Mouse (Mus musculus) hindlimb bud, embryonic 11.5 days (tissue): ENCODE results near the gene 7530416G11Rik.

Experiments
- DNase-seq: peaks from one replicate; pipeline ENCODE4 v3.0.0-alpha.2; 2012; ENCODE audit warnings: low read depth, low spot score; ENCODE audit errors: extremely low spot score

Gene 7530416G11Rik

GRCm38 (mm10) chr15:85503127-85503526 lies at the start of gene 7530416G11Rik:
7530416G11Rik (minus strand) TSS chr15:85503227.
- no peak for DNase-seq

DNA sequence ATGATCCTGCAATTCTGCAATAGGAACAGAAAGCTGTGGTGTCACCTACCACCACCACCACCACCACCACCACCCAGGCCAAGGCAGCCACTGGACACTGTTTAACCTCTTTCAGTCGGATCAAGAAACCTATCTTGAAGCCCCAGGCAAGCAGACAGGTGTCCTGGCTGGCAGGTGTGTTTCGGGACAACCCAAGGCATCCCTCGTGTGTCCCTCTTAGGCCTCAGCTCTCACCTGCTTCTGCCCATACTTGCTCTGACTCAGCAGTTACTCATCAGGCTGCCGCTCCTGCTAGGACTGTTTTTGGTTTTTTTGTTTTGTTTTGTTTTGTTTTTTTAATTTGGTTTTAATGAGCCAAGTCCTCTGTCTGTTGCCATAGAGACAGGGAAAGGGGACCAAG lies 43.5 kb upstream of the 7530416G11Rik start:
- DNase-seq: no peak

- DNase-seq: no peak
Observed at GRCm38 (mm10) chr15:85545369-85545768, 42.3 kb upstream of the 7530416G11Rik start.

- DNase-seq: no peak
Observed at GRCm38 (mm10) chr15:85538170-85538569, 35.1 kb upstream of the 7530416G11Rik start.

DNA sequence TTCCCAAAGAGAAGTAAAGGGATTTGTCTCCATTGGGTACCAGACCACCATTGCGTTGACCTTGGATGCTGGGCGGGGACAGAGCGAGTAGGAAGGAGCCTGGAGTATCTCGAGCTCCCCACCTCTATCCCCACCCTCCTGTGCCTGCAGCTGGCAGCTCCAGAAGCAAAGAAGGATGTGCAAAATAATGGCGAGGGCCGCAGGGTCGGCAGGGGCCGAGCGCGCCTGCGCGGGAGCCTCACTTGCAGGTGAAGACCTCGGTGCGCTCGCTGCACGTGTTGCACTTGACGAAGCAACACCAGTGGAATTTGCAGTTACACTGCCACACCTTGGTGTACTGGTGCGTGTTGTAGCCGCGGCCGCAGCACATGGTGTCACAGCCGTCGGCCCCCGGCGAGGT lies 34.1 kb upstream of the 7530416G11Rik start:
- no peak for DNase-seq

GRCm38 (mm10) chr15:85534646-85535045 lies 31.6 kb upstream of the 7530416G11Rik start:
- DNase-seq: no peak

DNA sequence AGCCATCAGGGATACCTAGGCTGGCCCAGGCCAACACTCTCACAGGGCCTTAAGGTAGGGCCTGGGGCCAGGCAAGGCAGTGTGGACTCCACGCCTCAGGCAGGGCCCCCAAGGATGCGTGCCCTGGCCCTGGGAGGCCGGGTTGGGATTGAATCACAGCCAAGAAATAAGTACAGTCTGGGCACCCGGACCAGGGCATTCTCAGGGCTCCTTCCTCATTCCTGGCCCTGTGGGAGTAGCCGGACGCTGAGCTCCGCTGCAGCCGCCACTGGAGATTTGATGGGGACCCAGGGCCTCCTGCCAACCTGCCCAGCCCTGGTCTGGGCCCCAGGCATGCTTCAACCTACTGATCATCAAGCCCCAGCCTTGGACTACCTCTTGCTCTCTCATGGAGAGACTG lies 31.2 kb upstream of the 7530416G11Rik start:
- DNase-seq: no peak

GRCm38 (mm10) chr15:85532063-85532462 lies 29.0 kb upstream of the 7530416G11Rik start:
- DNase-seq: no peak

GRCm38 (mm10) chr15:85529911-85530310 lies 26.9 kb upstream of the 7530416G11Rik start:
- no peak for DNase-seq

DNA sequence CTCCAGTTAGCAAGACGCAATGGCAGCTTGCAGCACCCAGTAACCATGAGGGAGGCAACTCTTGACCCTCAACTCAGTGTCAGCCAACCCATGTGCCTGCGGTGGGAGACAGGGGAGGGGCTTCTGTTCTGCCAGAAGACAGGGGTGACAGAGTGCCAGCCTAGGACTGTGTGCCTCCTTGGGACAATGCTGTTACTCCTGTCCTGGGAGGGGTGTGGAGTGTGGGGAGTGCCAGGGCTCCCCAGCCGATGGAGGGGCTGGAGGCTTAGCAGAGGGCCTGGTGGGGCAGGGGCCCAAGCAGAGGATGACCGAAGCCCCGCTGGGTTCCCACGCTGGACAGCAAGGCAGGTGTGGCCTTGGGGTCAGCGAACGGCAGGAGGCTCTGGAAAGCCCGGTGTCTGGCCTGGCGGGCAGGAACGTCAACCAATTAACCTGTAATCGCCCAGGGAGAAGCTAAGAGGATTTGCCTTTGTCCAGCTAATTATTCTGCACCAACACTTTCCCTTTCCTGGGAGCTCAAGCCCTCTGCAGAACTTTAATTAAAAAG lies 21.4 kb upstream of the 7530416G11Rik start:
- DNase-seq: no peak

GRCm38 (mm10) chr15:85523173-85523991 lies 20.4 kb upstream of the 7530416G11Rik start:
- no peak for DNase-seq

DNA sequence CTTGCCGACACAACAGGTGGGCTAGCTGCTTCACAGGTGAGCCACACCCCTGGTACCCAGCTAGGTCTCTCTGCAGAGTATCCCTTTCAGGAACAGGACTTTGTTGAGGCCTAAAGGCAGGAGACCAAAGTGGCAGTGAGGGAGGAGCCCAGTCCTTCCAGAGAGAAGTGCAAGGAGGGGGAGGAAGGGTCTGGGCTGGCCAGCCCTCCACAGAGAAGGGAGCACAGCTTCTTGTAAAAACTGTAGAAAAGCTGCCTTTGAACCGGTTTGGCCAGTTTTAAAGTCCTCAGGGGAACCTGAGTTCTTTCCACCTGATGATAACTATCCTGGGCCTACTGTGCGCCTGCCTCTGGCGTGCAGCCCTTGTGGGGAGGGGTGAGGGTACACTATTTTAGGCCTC lies 16.4 kb upstream of the 7530416G11Rik start:
- DNase-seq: no peak

DNA sequence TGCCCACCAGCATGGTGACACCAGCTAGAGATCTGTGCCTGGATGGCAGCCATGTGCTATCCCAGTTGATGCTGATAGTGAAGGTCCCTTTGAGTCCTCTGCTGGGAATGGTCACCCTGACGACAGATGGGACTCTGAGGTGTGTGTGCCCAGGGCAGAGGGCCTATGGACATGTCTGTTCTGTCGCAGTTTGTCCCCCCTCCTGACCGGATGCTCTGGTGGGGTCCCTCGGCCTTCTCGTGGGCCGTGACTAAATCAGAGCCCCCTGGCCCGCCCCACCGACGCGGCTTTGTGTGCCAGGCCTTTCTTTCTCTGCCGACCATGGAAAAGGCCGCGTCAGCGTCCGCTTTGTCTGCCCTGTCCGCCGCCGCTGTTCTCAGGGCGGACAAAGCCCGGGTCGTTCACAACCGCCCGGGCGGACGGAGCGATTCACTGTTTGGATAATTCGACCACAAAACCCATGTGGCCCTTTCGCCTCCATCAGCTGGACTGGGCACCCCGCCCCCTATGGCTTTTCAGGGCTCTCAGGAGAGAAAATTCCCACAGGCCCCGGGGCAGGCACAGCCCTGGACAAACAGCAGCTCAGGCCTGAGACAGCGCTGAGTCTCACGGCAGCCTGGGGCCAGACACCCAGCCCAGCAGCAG lies 4.5 kb upstream of the 7530416G11Rik start:
- no peak for DNase-seq

- DNase-seq: no peak
Observed at GRCm38 (mm10) chr15:85506680-85507079, 3.7 kb upstream of the 7530416G11Rik start.

GRCm38 (mm10) chr15:85505118-85505925 lies 2.3 kb upstream of the 7530416G11Rik start:
- DNase-seq: no peak

GRCm38 (mm10) chr15:85500267-85500666 lies 2.8 kb downstream of the 7530416G11Rik start:
- no peak for DNase-seq

- DNase-seq: no peak
Observed at GRCm38 (mm10) chr15:85497981-85498475, 5.0 kb downstream of the 7530416G11Rik start.

GRCm38 (mm10) chr15:85497548-85497947 lies 5.5 kb downstream of the 7530416G11Rik start:
- DNase-seq: no peak

DNA sequence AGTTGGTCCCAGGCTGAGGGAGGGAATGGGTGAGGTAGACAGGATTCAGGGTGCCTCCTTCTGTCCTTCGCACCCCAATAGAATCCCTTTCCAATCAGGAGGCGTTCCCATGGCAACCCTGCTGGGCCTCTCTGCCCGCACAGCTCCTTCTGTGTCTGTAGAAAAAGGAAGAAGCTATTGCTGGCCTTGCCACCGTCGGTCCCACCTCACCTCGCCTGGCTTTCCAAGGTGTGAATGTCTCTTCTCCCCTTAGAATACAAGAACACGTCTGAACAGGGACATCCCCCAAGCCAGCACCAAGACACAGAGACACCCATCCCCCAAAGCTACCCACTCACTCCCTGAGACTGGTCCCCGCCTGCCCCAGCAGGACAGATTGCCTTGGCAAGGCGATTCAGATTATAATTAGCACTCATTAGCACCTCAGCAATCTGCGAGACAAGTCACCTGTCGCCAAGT lies 8.8 kb downstream of the 7530416G11Rik start:
- no peak for DNase-seq

DNA sequence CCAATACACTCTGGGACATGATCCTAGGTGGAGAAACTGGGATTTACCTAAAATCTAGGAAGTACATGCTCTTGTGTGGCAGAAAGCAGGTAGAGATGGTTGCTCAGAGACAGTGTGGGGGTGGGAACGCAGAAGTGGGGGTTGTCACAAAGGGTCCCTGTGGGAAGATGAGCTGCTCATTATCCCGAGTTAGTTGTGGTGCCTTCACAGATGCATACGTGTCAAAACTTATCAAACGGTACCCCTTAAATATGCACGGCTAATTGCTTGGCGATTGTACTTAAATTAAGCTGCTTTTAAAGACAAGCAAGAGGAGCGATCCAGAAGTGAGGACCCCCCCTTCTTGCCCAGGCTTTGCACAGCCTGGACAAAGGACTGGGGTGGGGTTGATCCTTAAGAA lies 13.3 kb downstream of the 7530416G11Rik start:
- no peak for DNase-seq

- no peak for DNase-seq
Observed at GRCm38 (mm10) chr15:85488900-85489299, 14.1 kb downstream of the 7530416G11Rik start.
